Mouse (Mus musculus) small intestine, adult 2 months (tissue): ENCODE results near the gene Bpifa1. TPM values are rescaled to one million over a fixed set of nuclear protein-coding genes. Genes with fewer than 3 reads are reported as not detected.
"Not testable (repeated sequence)": the region's sequence is repeated elsewhere in the genome, so short reads cannot be mapped to it uniquely, and the experiment has no call there.

Experiments
- H3K27ac ChIP-seq: fragments of 200-500 bp; 2 replicates; pipeline ENCODE4 v1.5.1; 2012; ENCODE audit warnings: low read depth, low read length, control low read depth, inconsistent platforms; ENCODE audit not compliant: insufficient read depth
- H3K27me3 ChIP-seq: fragments of 200-500 bp; 2 replicates; pipeline ENCODE4 v1.6.1; 2012; ENCODE audit warnings: mild to moderate bottlenecking, moderate library complexity, low read length, inconsistent platforms; ENCODE audit not compliant: control insufficient read depth, insufficient read depth
- H3K36me3 ChIP-seq: fragments of 200-500 bp; 2 replicates; pipeline ENCODE4 v1.6.1; 2012; ENCODE audit warnings: mild to moderate bottlenecking, low read length, control low read depth, inconsistent platforms; ENCODE audit not compliant: control insufficient read depth, insufficient read depth
- H3K4me1 ChIP-seq: fragments of 200-500 bp; 2 replicates; pipeline ENCODE4 v1.6.1; 2012; ENCODE audit warnings: low read length, inconsistent platforms, mixed read lengths; ENCODE audit not compliant: control insufficient read depth, insufficient read depth, insufficient read length
- H3K4me3 ChIP-seq: fragments of 200-500 bp; 2 replicates; pipeline ENCODE4 v1.5.1; 2012; ENCODE audit warnings: low read depth, mild to moderate bottlenecking, control low read depth, inconsistent platforms, low read length, moderate library complexity
- CTCF ChIP-seq: fragments of 200-500 bp; IDR thresholded peaks from 2 replicates; pipeline ENCODE4 v1.5.1; 2012; ENCODE audit warnings: low read depth, mild to moderate bottlenecking, control low read depth, inconsistent platforms, low read length, moderate library complexity, mixed read lengths; ENCODE audit not compliant: insufficient replicate concordance, insufficient read length; ENCODE audit errors: extremely low read depth
- POLR2A ChIP-seq: fragments of 200-500 bp; IDR thresholded peaks from 2 replicates; pipeline ENCODE4 v1.6.1; 2012; ENCODE audit warnings: low read depth, mild to moderate bottlenecking, control low read depth, inconsistent platforms, low read length, moderate library complexity
- WGBS: fragments of 180-500 bp; shearing (Covaris S2); methylation state at CpG from one replicate; pipeline ENCODE4 v1.1.7; 2018; 5-methylcytosine and 5-hydroxymethylcytosine counted together
- polyA plus RNA-seq: library from polyadenylated mRNA; depleted of rRNA; stranded (reverse); fragments of >200 nt; gene quantifications from 2 replicates; pipeline ENCODE4 v1.2.3, GENCODE M21; 2012

The Bpifa1 gene
- polyA plus RNA-seq, 1 experiment = not detected

- TF ChIP-seq POLR2A (no peak), CTCF (no peak)
- H3K27ac ChIP-seq = no peak overlapping the region
- no peaks in the 10 kb centered on the region for H3K27me3 ChIP-seq
- no peaks in the 10 kb centered on the region for H3K4me1 ChIP-seq
- H3K4me3 ChIP-seq = no peak overlapping the region
- WGBS = 85% methylated on average over 5 of the region's 5 CpGs
- no peaks in the 10 kb centered on the region for H3K36me3 ChIP-seq
Measured at GRCm38 (mm10) chr2:154163306-154163705, 20.6 kb downstream of the Bpifa1 start.

GRCm38 (mm10) chr2:154169172-154169571 is 26.5 kb downstream of the Bpifa1 start:
- Histone ChIP-seq H3K4me1 (no peaks in the 10 kb centered on the region), H3K27me3 (no peaks in the 10 kb centered on the region), H3K27ac (no peak overlapping the region), H3K4me3 (no peak overlapping the region), H3K36me3 (no peaks in the 10 kb centered on the region)
- TF ChIP-seq CTCF = no peak
- WGBS = 26% methylated on average over 3 of the region's 3 CpGs

DNA sequence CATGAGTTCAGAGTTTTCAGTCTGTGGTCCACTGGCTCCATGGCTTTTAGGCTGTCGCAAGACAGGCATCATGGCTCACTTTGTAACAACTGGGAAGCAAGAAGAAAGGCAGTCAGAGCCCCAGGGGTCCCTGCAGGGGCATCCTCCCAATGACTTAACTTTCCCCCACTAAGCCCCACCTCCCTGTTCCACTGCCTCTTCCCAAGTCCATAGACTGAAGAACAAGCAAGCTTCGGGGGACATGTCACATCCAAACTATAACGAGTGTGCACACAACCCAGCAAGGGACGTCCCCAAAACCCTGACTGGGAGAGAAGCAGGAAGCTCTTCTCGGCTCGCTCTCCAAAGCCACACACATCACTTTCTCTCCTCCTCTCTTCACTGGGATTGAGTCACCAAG is 28.9 kb downstream of the Bpifa1 start:
- no peak overlapping the region for H3K4me3 ChIP-seq
- no peaks in the 10 kb centered on the region for H3K4me1 ChIP-seq
- no peaks in the 10 kb centered on the region for H3K27me3 ChIP-seq
- H3K36me3 ChIP-seq = no peaks in the 10 kb centered on the region
- 69% methylated on average over 6 of the region's 6 CpGs for WGBS
- TF ChIP-seq CTCF (no peak), POLR2A (no peak)
- no peak overlapping the region for H3K27ac ChIP-seq

DNA sequence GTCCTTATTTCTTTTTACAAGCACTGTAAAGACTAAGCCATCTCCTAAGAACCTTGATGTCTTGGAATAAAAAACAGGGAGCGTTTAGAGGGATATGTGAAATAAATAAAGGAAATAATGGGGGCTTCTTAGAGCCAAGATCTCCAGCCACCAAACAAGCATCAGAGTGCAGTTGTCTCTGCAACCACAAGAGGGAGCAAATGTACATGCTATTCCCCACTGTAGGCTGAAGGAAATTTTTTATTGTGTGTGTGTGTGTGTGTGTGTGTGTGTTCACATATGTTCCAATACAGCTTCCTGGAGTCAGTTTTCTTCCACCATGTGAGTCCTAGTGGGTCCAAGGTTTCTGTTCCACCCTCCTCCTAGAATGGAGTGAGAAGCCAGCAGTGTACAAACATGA is 30.6 kb downstream of the Bpifa1 start:
- TF ChIP-seq CTCF (no peak), POLR2A (no peak)
- WGBS = 59% methylated on average over 1 of the region's 1 CpGs
- H3K36me3 ChIP-seq = no peaks in the 10 kb centered on the region
- no peaks in the 10 kb centered on the region for H3K27me3 ChIP-seq
- H3K4me3 ChIP-seq = no peak overlapping the region
- H3K27ac ChIP-seq = no peak overlapping the region
- no peaks in the 10 kb centered on the region for H3K4me1 ChIP-seq

DNA sequence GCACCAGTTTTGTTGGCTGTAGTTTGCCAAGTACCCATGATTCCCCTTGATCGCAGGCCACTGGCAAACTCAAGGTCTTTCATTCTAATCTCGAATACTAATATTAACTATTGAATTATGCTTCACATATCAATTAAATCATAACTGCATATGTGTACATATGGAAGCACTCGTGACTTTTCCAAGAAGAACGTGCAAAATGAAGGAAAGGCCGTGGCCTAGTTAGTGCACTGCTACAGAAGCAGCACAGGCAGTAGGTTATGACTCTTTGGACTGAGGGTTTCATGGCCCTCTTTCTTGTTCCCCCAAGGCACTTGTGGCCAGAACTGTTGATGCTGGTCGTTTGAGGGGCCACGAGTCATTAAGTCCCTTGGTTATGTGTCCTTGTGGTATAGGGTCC is 39.2 kb downstream of the Bpifa1 start:
- H3K4me3 ChIP-seq, H3K4me1 ChIP-seq, H3K36me3 ChIP-seq, H3K27me3 ChIP-seq, H3K27ac ChIP-seq: not testable (repeated sequence)
- WGBS = 76% methylated on average over 7 of the region's 7 CpGs

DNA sequence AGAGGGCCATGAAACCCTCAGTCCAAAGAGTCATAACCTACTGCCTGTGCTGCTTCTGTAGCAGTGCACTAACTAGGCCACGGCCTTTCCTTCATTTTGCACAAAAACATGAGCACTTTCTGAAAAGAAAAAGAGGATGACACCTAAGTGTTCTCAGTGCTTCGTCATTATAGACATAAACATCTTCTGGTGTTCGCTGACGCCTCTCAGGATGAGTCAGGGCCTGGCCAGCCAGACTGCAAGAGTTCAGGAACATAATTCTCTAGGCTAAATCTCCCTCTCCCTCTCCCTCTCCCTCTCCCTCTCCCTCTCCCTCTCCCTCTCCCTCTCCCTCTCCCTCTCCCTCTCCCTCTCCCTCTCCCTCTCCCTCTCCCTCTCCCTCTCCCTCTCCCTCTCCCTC is 40.4 kb downstream of the Bpifa1 start:
- WGBS = 72% methylated on average over 4 of the region's 4 CpGs
- not testable (repeated sequence) for H3K36me3 ChIP-seq, H3K4me3 ChIP-seq, H3K27me3 ChIP-seq, H3K27ac ChIP-seq, H3K4me1 ChIP-seq

DNA sequence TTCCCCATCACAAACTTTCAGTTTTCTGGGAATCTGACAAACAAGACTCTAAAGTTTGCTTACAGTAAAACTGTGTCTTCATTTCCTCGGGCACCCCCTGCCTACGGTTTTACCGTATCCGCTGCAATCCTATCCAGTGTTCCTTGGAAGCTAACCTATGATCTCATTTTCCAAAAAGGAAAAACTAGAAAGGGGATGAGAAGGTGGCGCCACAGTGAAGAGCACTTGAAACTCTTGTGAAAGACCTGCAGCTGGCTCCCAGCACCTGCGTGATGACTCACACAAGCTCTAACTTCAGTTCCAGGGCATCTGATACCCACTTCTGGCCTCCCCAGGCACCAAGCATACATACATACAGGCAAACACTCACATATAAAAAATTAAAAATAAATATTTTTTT is 42.6 kb downstream of the Bpifa1 start:
- no peak overlapping the region for H3K27ac ChIP-seq
- H3K4me1 ChIP-seq = no peaks in the 10 kb centered on the region
- TF ChIP-seq POLR2A (no peak), CTCF (no peak)
- no peaks in the 10 kb centered on the region for H3K36me3 ChIP-seq
- H3K4me3 ChIP-seq = no peak overlapping the region
- WGBS = 77% methylated on average over 6 of the region's 6 CpGs
- H3K27me3 ChIP-seq = no peaks in the 10 kb centered on the region

- Histone ChIP-seq H3K4me1 (no peaks in the 10 kb centered on the region), H3K4me3 (no peak overlapping the region), H3K36me3 (no peaks in the 10 kb centered on the region), H3K27me3 (no peaks in the 10 kb centered on the region), H3K27ac (no peak overlapping the region)
- WGBS = 76% methylated on average over 3 of the region's 3 CpGs
- TF ChIP-seq CTCF = no peak
- no peak for TF ChIP-seq POLR2A
Measured at GRCm38 (mm10) chr2:154185748-154186147, 43.1 kb downstream of the Bpifa1 start.
